ENCODE assay signal across 8 mouse cellular contexts in the genomic region with DNA sequence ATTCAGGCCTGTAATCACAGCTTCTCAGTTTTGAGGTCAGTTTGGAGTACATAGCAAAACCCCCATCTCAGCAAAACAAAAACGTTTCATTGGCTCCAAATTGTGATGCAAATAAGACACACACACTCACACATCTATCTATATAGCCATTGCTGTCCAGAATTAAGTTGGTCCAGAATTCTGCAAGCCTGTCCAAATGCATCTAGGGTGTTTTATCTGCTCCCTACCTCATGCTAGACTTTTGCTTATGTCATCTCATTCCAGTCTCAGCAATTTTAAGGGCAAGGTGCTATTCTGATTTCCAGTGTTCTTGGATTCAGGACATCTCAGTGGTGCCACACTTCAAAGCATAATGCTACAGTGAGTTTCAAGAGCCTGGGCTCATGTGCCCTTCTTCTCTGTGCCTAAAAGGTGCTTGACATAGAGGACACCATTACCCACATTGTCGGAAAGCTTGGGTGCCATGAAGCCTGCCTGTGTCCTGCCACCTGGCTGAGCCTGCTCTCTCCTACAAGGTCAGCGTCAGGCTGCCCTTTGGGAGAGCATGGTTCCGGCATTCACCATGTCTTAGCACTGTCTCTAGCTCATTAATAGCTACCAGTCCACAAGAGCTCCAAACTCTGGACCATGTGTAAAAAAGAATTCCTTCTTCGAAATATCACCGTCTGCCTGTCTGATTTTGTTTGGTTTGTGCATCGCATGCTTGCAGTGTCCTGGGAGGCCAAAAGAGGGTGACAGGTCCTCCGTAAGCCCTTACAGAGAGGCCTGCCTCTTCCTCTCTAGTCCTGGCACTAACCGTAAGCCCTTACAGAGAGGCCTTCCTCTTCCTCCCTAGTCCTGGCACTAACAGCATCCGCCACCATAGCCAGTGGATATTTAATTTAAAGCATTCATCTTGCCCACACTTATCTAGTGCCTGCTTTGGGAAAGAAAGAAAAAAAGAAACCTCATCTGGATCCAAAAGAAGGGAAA. TPM values are rescaled to one million over a fixed set of nuclear protein-coding genes. Genes with fewer than 3 reads are reported as not detected.
DNase-seq lines count a peak whose midpoint lies in the region; ATAC-seq lines count a peak whose summit lies in the region.

No protein-coding gene starts in this region.

- H3K9ac ChIP-seq in forebrain, embryonic 15.5 days (replicated peaks), result no peak overlapping the region
- no peak overlapping the region for H3K9ac ChIP-seq in limb, embryonic 15.5 days

- H3K4me3 ChIP-seq in megakaryocyte, embryonic 14.5 days (replicated peaks), result peak overlapping the region; percentile 96
- no peak overlapping the region for H3K4me3 ChIP-seq in forebrain, embryonic 15.5 days
- H3K4me3 ChIP-seq in limb, embryonic 15.5 days, result no peak overlapping the region; the same call in 1 of the 2 replicates

- H3K4me1 ChIP-seq in megakaryocyte, embryonic 14.5 days, result peaks cover 52% of the 10 kb centered on the region
- peaks cover 51% of the 10 kb centered on the region for H3K4me1 ChIP-seq in forebrain, embryonic 15.5 days
- H3K4me1 ChIP-seq in limb, embryonic 15.5 days, result peaks cover 40% of the 10 kb centered on the region

- H3K4me2 ChIP-seq in forebrain, embryonic 15.5 days (replicated peaks), result peak overlapping the region; percentile 93; the same call in 1 of the 2 replicates
- H3K4me2 ChIP-seq in limb, embryonic 15.5 days, result 0 out of 2 replicates have a peak overlapping the region, but pooled peaks have one; percentile 74

- ATAC-seq in megakaryocyte, adult 5-6 weeks (ENCODE audit: poor library complexity, severe bottlenecking), result no peak
- no peak for ATAC-seq in forebrain, embryonic 15.5 days (replicated peaks)
- ATAC-seq in limb, embryonic 15.5 days (ENCODE audit: insufficient number of reproducible peaks, low FRiP score, low TSS enrichment, low read depth), result no peak

- DNase-seq in splenic B cell, adult 2 months (ENCODE audit: low read depth, low spot score), result peak; percentile 55
- no peak for DNase-seq in adrenal gland, adult (ENCODE audit: inconsistent age in 2 of 2, low spot score in 1 of 2)
- no peak for DNase-seq in cerebellum, adult 18-20 months
- DNase-seq in urinary bladder, adult 18-20 months (ENCODE audit: low spot score in 2 of 2), result no peak

- 79% methylated on average over 10 of the region's 10 CpGs for WGBS in forebrain, embryonic 15.5 days
- 82% methylated on average over 10 of the region's 10 CpGs for WGBS in limb, embryonic 15.5 days

- H3K36me3 ChIP-seq in megakaryocyte, embryonic 14.5 days (replicated peaks; ENCODE audit: low read length), result peaks cover 28% of the 10 kb centered on the region
- H3K36me3 ChIP-seq in forebrain, embryonic 15.5 days, result peaks cover 6% of the 10 kb centered on the region
- H3K36me3 ChIP-seq in limb, embryonic 15.5 days, result peaks cover 13% of the 10 kb centered on the region
- peaks cover 6% of the 10 kb centered on the region; the same call in 1 of the 2 replicates for H3K36me3 ChIP-seq in splenic B cell, adult 2 months (ENCODE audit: control insufficient read depth, insufficient read depth, low read length, poor library complexity, severe bottlenecking)

- H3K27ac ChIP-seq in forebrain, embryonic 15.5 days (replicated peaks), result peak overlapping the region; percentile 99
- peak overlapping the region; percentile 99 for H3K27ac ChIP-seq in limb, embryonic 15.5 days

- no peaks in the 10 kb centered on the region for H3K9me3 ChIP-seq in megakaryocyte, embryonic 14.5 days
- no peaks in the 10 kb centered on the region for H3K9me3 ChIP-seq in forebrain, embryonic 15.5 days
- H3K9me3 ChIP-seq in limb, embryonic 15.5 days, result no peaks in the 10 kb centered on the region

- no peaks in the 10 kb centered on the region for H3K27me3 ChIP-seq in megakaryocyte, embryonic 14.5 days (replicated peaks)
- H3K27me3 ChIP-seq in forebrain, embryonic 15.5 days, result no peaks in the 10 kb centered on the region
- no peaks in the 10 kb centered on the region for H3K27me3 ChIP-seq in limb, embryonic 15.5 days
- no peaks in the 10 kb centered on the region for H3K27me3 ChIP-seq in splenic B cell, adult 2 months (ENCODE audit: control insufficient read depth, insufficient read depth, low read length, poor library complexity, severe bottlenecking)

RNA-seq across cellular contexts. Expression of a gene that starts 1.2 kb away (rescaled TPM):
- 6.2 TPM in 1 of 2 replicates, not detected in the other for polyA plus RNA-seq in megakaryocyte, embryonic 14.5 days (2012; ENCODE audit: insufficient read depth, low replicate concordance)
- 248 and 273 TPM in 2 replicates for total RNA-seq in megakaryocyte, adult 5-6 weeks (2015)
- 249 and 251 TPM in 2 replicates for total RNA-seq in megakaryocyte, adult 5-6 weeks (2017)
- polyA plus RNA-seq in forebrain, embryonic 15.5 days (2015; fragmentation: Nextera tagmentation; extraction: Ambion mirVana), result 131 and 134 TPM in 2 replicates
- 160 TPM in 2 replicates for polyA plus RNA-seq in limb, embryonic 15.5 days (2015; fragmentation: Nextera tagmentation; extraction: Ambion mirVana)

RNA-seq across cellular contexts. Expression of a gene that starts 19.3 kb away (rescaled TPM):
- polyA plus RNA-seq in megakaryocyte, embryonic 14.5 days (2012; ENCODE audit: insufficient read depth, low replicate concordance), result 81.0 and 110 TPM in 2 replicates
- 104 and 125 TPM in 2 replicates for total RNA-seq in megakaryocyte, adult 5-6 weeks (2015)
- total RNA-seq in megakaryocyte, adult 5-6 weeks (2017), result 130 and 147 TPM in 2 replicates
- polyA plus RNA-seq in forebrain, embryonic 15.5 days (2015; fragmentation: Nextera tagmentation; extraction: Ambion mirVana), result 257 and 272 TPM in 2 replicates
- polyA plus RNA-seq in limb, embryonic 15.5 days (2015; fragmentation: Nextera tagmentation; extraction: Ambion mirVana), result 208 and 209 TPM in 2 replicates

RNA-seq across cellular contexts. Expression of a gene that starts 20.3 kb away (rescaled TPM):
- polyA plus RNA-seq in megakaryocyte, embryonic 14.5 days (2012; ENCODE audit: insufficient read depth, low replicate concordance), result 1.3 and 4.9 TPM in 2 replicates
- total RNA-seq in megakaryocyte, adult 5-6 weeks (2015), result 15.2 and 16.9 TPM in 2 replicates
- 18.8 and 20.7 TPM in 2 replicates for total RNA-seq in megakaryocyte, adult 5-6 weeks (2017)
- polyA plus RNA-seq in forebrain, embryonic 15.5 days (2015; fragmentation: Nextera tagmentation; extraction: Ambion mirVana), result 0.08 and 0.13 TPM in 2 replicates
- polyA plus RNA-seq in limb, embryonic 15.5 days (2015; fragmentation: Nextera tagmentation; extraction: Ambion mirVana), result 0.89 and 1.1 TPM in 2 replicates

RNA-seq across cellular contexts. Expression of a gene that starts 45.7 kb away (rescaled TPM):
- 19.9 and 22.2 TPM in 2 replicates for polyA plus RNA-seq in megakaryocyte, embryonic 14.5 days (2012; ENCODE audit: insufficient read depth, low replicate concordance)
- total RNA-seq in megakaryocyte, adult 5-6 weeks (2015), result 72.1 and 86.7 TPM in 2 replicates
- 143 and 189 TPM in 2 replicates for total RNA-seq in megakaryocyte, adult 5-6 weeks (2017)
- polyA plus RNA-seq in forebrain, embryonic 15.5 days (2015; fragmentation: Nextera tagmentation; extraction: Ambion mirVana), result 50.9 and 56.7 TPM in 2 replicates
- polyA plus RNA-seq in limb, embryonic 15.5 days (2015; fragmentation: Nextera tagmentation; extraction: Ambion mirVana), result 78.4 and 97.2 TPM in 2 replicates

Comparison
In these comparisons a context has a peak if more than half of its experiments do, and no peak if none do; other contexts are left out.
1. RNA of a gene that starts 1.2 kb away (polyA plus RNA-seq): 160 TPM in limb, embryonic 15.5 days and 131 to 134 TPM in forebrain, embryonic 15.5 days; 6.2 TPM in megakaryocyte, embryonic 14.5 days; every median in the first group is over 10 times any median in the second.